Mouse (Mus musculus): Measurements from ENCODE around the gene Tmc4. TPM values are rescaled to one million over a fixed set of nuclear protein-coding genes. Genes with fewer than 3 reads are reported as not detected.
A peak's percentile ranks its signal among the peaks of the same experiment; 100 is the strongest.

Gene Tmc4
- polyA plus RNA-seq, 2 experiments from 2014 or later: 4.1 to 9.2 TPM

DNA sequence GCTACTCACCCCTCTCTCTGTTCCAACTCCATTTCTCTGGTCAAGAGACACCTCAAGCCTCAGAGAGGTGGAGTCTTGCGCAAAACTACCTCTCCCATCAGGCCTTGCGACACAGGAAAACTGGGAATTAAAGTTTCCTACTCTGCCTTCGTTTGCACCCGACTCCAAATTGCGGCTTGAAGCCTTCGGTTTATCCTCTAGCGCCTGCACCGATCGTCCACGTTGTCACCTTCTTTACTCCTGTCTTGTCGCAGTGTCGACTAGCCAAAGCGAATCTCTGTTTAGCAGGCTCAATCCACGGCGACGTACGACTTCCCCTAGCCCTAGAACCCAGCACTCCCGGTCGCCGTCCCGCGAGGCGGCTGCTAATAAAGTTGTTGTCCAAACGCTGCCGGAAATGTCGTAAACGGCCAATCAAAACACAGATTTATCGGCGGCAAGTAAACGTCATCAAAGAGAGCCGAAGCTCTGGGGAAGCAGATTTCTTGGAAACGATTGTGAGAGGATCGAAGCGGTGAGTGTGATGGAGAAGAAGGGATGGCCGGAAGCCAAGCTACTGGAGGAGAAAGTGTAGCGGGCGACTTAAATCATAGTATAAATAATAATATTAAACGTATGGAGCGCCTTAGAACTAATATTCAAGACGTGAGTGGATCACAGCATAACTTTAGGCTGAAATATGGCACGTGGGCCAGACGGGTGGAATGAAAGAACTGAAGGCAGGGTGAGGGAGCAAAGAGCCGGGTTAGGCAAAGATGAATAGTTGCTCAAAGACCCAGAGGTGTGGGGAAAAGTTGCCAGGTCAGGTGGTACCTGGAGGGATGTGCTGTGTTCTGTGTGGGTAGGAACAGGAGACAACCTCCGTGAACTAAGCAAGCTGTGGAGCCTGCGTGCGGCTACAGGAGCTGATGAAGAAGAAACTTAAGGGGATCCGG, 47.5 kb downstream of the Tmc4 start, which contains the start of the genes Tfpt and Prpf31:
Gene Tfpt, minus strand, starts transcription at position 387 of the 935 bp plus-strand sequence.
Gene Prpf31, plus strand, starts transcription at position 443 of the 935 bp plus-strand sequence.
- ATAC-seq: peak; percentile 76

DNA sequence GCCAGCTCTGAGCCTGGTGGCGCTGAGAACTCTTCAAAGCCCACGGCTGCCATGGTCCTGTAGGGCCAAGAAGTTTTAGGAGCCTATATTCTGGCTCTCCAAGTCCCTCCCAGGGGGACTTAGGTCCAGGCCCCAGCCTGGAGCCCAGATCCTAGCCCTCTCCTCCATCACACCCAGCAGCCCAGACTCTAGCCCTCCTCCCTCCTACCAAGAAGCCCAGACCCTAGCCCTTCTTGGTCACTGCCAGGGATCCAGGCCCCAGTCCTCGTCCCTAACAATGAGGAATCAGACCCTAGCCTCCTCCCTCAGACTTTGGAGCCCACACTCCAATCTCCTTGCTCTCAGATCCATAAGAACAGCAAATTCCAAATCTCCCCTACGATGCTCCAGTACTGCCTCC, 48.3 kb downstream of the Tmc4 start:
- no peak for ATAC-seq

DNA sequence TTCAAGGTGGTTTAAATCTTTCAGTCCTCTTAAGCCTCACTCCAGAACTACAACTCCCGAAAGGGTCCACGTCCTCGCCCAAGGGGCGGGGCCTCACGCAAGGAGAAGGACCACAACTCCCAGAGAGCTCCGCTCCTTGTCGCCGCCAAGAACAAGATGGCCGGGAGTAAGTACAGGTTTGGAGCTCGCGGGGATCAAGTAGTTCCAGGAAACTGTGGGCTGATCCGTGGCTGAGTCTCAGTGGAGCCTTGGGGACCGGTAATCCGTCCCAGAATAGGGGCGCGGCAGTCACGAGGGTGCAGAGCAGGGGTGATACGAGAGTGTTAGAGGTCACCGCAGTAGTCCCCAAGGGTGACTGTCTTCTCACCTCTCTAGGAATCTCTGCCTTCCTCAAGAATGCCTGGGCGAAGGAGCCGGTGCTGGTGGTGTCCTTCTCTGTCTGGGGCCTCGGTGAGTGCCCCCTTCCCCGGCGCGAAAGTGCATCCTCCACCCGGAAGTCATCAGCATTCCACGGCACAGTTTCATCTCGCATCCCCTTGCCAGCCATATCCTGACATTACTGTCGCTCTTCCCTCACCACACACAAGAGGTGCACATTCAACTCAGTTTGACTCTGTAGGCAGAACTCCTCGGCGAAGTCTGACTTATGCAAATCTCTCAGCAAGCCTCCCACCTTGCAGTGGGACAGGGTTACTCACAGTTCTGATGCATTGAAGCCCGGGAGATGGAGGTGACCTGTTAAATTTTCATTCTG, 59.9 kb downstream of the Tmc4 start, which contains the start of gene Ndufa3:
Gene Ndufa3, plus strand, starts transcription at position 132 of the 754 bp plus-strand sequence.
- ATAC-seq: peak; percentile 99

DNA sequence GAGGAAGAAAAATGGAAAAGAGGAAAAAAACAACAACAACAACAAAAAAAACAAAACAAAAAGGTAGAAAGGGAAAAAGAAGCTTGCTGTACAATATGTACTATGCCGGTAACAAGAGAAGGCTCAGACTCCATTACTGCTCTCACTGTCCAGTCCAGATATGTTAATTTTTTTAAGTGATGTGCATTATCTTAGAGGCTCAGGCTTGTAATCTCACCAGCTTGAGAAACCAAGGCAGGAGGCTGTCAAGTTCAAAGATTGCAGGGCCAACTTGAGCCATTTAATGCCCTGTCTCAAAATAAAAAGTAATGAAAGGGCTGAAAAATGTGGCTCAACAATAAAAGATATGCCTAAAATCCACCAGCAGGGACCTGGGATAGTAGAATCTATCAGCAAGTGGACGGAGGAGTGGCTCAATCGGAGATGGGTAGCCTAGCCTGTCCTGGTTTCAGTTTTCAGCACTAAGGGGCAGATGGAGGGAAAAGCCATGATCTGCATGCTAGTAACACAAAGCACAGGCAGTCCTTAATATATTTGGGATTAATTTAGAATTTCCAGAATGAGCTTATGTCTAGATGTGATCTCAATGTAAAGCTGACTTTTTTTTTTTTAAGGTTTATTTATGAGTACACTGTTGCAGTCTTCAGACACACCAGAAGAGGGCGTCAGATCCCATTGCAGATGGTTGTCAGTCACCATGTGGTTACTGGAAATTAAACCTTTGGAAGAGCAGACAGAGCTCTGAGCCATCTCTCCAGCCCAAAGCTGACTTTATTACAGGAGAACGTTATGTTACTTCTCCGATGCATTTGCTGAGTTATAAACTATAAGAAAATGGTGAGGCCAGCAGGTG, 60.7 kb downstream of the Tmc4 start:
- ATAC-seq: peak; percentile 22

DNA sequence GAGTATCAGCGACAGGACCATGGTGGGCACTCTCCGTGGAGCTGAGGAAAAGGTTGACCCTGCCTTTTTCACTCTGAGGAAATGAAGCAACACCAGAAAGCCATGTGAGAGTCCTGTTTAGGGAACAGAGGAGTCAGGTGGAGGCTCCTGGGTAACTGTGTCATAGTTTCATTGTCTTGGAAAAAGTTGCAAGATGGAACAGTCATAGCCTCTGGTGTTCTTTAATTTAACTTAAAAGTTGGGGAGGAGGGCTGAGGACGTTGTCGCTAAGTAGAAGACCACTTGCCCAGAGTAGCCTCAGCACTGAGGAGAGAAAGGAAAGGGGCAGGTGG, 61.3 kb downstream of the Tmc4 start, which contains the start of gene Oscar:
Gene Oscar, minus strand, starts transcription at position 101 of the 332 bp plus-strand sequence.
- no peak for ATAC-seq

Other genes starting within 250 kb of the Tmc4 start
- under 1 TPM in 1 of 2 experiments, not detected in 1; 0.33 TPM for gene Tarm1, start 174.9 kb downstream of the Tmc4 start, polyA plus RNA-seq (2017; shearing (Covaris generic))
- not detected for gene Oscar, start 61.4 kb downstream of the Tmc4 start, polyA plus RNA-seq (2017; shearing (Covaris generic))
- 100 to 1,000 TPM; 684 to 742 TPM for gene Ndufa3, start 60.2 kb downstream of the Tmc4 start, polyA plus RNA-seq (2017; shearing (Covaris generic))
- 10 to 100 TPM; 16.9 to 21.4 TPM for gene Tfpt, start 47.6 kb downstream of the Tmc4 start, polyA plus RNA-seq (2017; shearing (Covaris generic))
- gene Prpf31, start 47.6 kb downstream of the Tmc4 start, polyA plus RNA-seq (2017; shearing (Covaris generic)): 10 to 100 TPM; 78.4 to 96.2 TPM
- 10 to 100 TPM; 36.6 to 42.0 TPM for gene Cnot3, start 32.3 kb downstream of the Tmc4 start, polyA plus RNA-seq (2017; shearing (Covaris generic))
- 1 to 10 TPM; 6.6 to 8.6 TPM for gene Leng1, start 11.7 kb downstream of the Tmc4 start, polyA plus RNA-seq (2017; shearing (Covaris generic))
- gene Tsen34, start 15.3 kb upstream of the Tmc4 start, polyA plus RNA-seq (2017; shearing (Covaris generic)): 10 to 100 TPM in 1 of 2 experiments, 1 to 10 TPM in 1; 7.5 to 10.4 TPM
- 10 to 100 TPM; 13.8 to 27.6 TPM for gene Mboat7, start 16.0 kb upstream of the Tmc4 start, polyA plus RNA-seq (2017; shearing (Covaris generic))
- 1,000 to 10,000 TPM; 4,746 to 5,361 TPM for gene Rps9, start 26.4 kb upstream of the Tmc4 start, polyA plus RNA-seq (2017; shearing (Covaris generic))
- under 1 TPM in 1 of 2 experiments, not detected in 1; 0.61 TPM for gene Pirb, start 42.8 kb upstream of the Tmc4 start, polyA plus RNA-seq (2017; shearing (Covaris generic))
- gene Gm15448, start 148.1 kb upstream of the Tmc4 start, polyA plus RNA-seq (2017; shearing (Covaris generic)): not detected
- under 1 TPM in 1 of 2 experiments, not detected in 1; 0.15 TPM for gene Pira2, start 167.5 kb upstream of the Tmc4 start, polyA plus RNA-seq (2017; shearing (Covaris generic))
- not detected for gene Gm14548, start 220.6 kb upstream of the Tmc4 start, polyA plus RNA-seq (2017; shearing (Covaris generic))
- gene Lilra6, start 237.9 kb upstream of the Tmc4 start, polyA plus RNA-seq (2017; shearing (Covaris generic)): not detected